Mouse (Mus musculus) neural tube, embryonic 13.5 days (tissue): Measurements from ENCODE around the gene Cxcr6. TPM values are rescaled to one million over a fixed set of nuclear protein-coding genes. Genes with fewer than 3 reads are reported as not detected.

ENCODE experiments used
- ATAC-seq: fragments of 200-750 bp; cut with Nextera tagmentation; 2 replicates; pipeline ENCODE4 v1.8.0; 2017; ENCODE audit warnings: low read depth, mild to moderate bottlenecking, moderate TSS enrichment, moderate library complexity
- H3K27ac ChIP-seq: fragments of 300-500 bp; sonication (generic); replicated peaks from 2 replicates; pipeline ENCODE4 v1.5.1; 2015; ENCODE audit warnings: moderate library complexity, mild to moderate bottlenecking, inconsistent platforms
- H3K27me3 ChIP-seq: fragments of 300-500 bp; sonication (generic); 2 replicates; pipeline ENCODE4 v1.6.1; 2015; ENCODE audit warnings: mild to moderate bottlenecking, inconsistent platforms
- H3K36me3 ChIP-seq: fragments of 300-500 bp; sonication (generic); 2 replicates; pipeline ENCODE4 v1.6.1; 2015; ENCODE audit warnings: mild to moderate bottlenecking, inconsistent platforms
- H3K4me1 ChIP-seq: fragments of 300-500 bp; sonication (generic); replicated peaks from 2 replicates; pipeline ENCODE4 v1.6.1; 2015; ENCODE audit warnings: inconsistent platforms
- H3K4me2 ChIP-seq: fragments of 300-500 bp; sonication (generic); 2 replicates; pipeline ENCODE4 v1.6.1; 2015; ENCODE audit warnings: inconsistent platforms, mild to moderate bottlenecking, moderate library complexity
- H3K4me3 ChIP-seq: fragments of 300-500 bp; sonication (generic); 2 replicates; pipeline ENCODE4 v1.5.1; 2015; ENCODE audit warnings: mild to moderate bottlenecking, inconsistent platforms
- H3K9ac ChIP-seq: fragments of 300-500 bp; sonication (generic); 2 replicates; pipeline ENCODE4 v1.6.1; 2015; ENCODE audit warnings: moderate library complexity, mild to moderate bottlenecking, inconsistent platforms
- H3K9me3 ChIP-seq: fragments of 300-500 bp; sonication (generic); 2 replicates; pipeline ENCODE4 v1.6.1; 2016; ENCODE audit warnings: inconsistent platforms
- WGBS: fragments of 180-500 bp; shearing (Covaris S2); methylation state at CpG from one replicate; pipeline ENCODE4 v1.1.7; 2015; 5-methylcytosine and 5-hydroxymethylcytosine counted together
- polyA plus RNA-seq: library from polyadenylated mRNA; unstranded; fragments of >200 nt; fragmentation: Nextera tagmentation; extraction: Ambion mirVana; gene quantifications from 2 replicates; pipeline ENCODE4 v1.2.1, GENCODE M21; 2015

The Cxcr6 gene
- polyA plus RNA-seq, 1 experiment from 2014 or later = 0.20 TPM

- ATAC-seq = no peak
Measured at GRCm38 (mm10) chr9:123856836-123857235, 50.6 kb downstream of the Cxcr6 start.

More at GRCm38 (mm10) chr9:123856836-123857235, 50.6 kb downstream of the Cxcr6 start:
- WGBS = 88% methylated on average over 2 of the region's 2 CpGs
- peaks cover 4% of the 10 kb centered on the region for H3K4me1 ChIP-seq
- no peak overlapping the region for H3K9ac ChIP-seq
- H3K4me3 ChIP-seq = no peak overlapping the region
- no peak overlapping the region for H3K4me2 ChIP-seq
- no peaks in the 10 kb centered on the region for H3K9me3 ChIP-seq
- H3K27ac ChIP-seq = no peak overlapping the region
- H3K36me3 ChIP-seq = no peaks in the 10 kb centered on the region
- H3K27me3 ChIP-seq = 0 out of 2 replicates have a peak, but pooled peaks cover 3% of the 10 kb centered on the region

Other genes with a start within 250 kb of the Cxcr6 start
- gene Slc6a20b, start 173.9 kb upstream of the Cxcr6 start, polyA plus RNA-seq = 0.32 and 0.43 TPM in 2 replicates
- gene Ccr9, start 128.0 kb upstream of the Cxcr6 start, polyA plus RNA-seq = 0.32 and 0.37 TPM in 2 replicates
- gene Slc6a20a, start 127.6 kb upstream of the Cxcr6 start, polyA plus RNA-seq = 1.6 and 2.4 TPM in 2 replicates
- gene Lztfl1, start 88.8 kb upstream of the Cxcr6 start, polyA plus RNA-seq = 55.4 and 57.0 TPM in 2 replicates
- gene Fyco1, start 45.4 kb downstream of the Cxcr6 start, polyA plus RNA-seq = 9.4 and 9.6 TPM in 2 replicates
- gene Xcr1, start 55.6 kb downstream of the Cxcr6 start, polyA plus RNA-seq = 0.04 TPM in 1 of 2 replicates, not detected in the other
- gene Ccr1, start 162.2 kb downstream of the Cxcr6 start, polyA plus RNA-seq = 1.2 and 1.3 TPM in 2 replicates
- gene Ccr1l1, start 171.9 kb downstream of the Cxcr6 start, polyA plus RNA-seq = not detected in 2 replicates
- not detected in 2 replicates for gene Ccr3, start 215.5 kb downstream of the Cxcr6 start, polyA plus RNA-seq